Mouse (Mus musculus) forebrain, postnatal 0 days (tissue): ENCODE measurements around the gene Pfkfb3. TPM values are rescaled to one million over a fixed set of nuclear protein-coding genes. Genes with fewer than 3 reads are reported as not detected.

Experiments used
- ATAC-seq: fragments of 200-750 bp; cut with Nextera tagmentation; 2 replicates; pipeline ENCODE4 v1.8.0; 2017; ENCODE audit warnings: mild to moderate bottlenecking, moderate library complexity
- DNase-seq: peaks from one replicate; pipeline ENCODE4 v3.0.0-alpha.2; 2015
- H3K27ac ChIP-seq: fragments of 300-500 bp; sonication (generic); 2 replicates; pipeline ENCODE4 v1.5.1; 2014; ENCODE audit warnings: low read depth, mild to moderate bottlenecking, antibody characterized with exemption, low read length, moderate library complexity, mixed read lengths
- H3K27me3 ChIP-seq: fragments of 300-500 bp; sonication (generic); 2 replicates; pipeline ENCODE4 v1.6.1; 2014; ENCODE audit warnings: mild to moderate bottlenecking, low read length, mixed read lengths; ENCODE audit not compliant: insufficient read depth
- H3K36me3 ChIP-seq: fragments of 300-500 bp; sonication (generic); 2 replicates; pipeline ENCODE4 v1.6.1; 2014; ENCODE audit warnings: mild to moderate bottlenecking, moderate library complexity; ENCODE audit not compliant: insufficient read depth
- H3K4me1 ChIP-seq: fragments of 300-500 bp; sonication (generic); 2 replicates; pipeline ENCODE4 v1.6.1; 2014; ENCODE audit warnings: antibody characterized with exemption; ENCODE audit not compliant: insufficient read depth
- H3K4me2 ChIP-seq: fragments of 300-500 bp; sonication (generic); 2 replicates; pipeline ENCODE4 v1.6.1; 2014; ENCODE audit warnings: low read depth, mild to moderate bottlenecking, moderate library complexity
- H3K4me3 ChIP-seq: fragments of 300-500 bp; sonication (generic); 2 replicates; pipeline ENCODE4 v1.5.1; 2014; ENCODE audit warnings: low read depth, low read length, mixed read lengths
- H3K9ac ChIP-seq: fragments of 300-500 bp; sonication (generic); 2 replicates; pipeline ENCODE4 v1.6.1; 2014; ENCODE audit warnings: mild to moderate bottlenecking
- H3K9me3 ChIP-seq: fragments of 300-500 bp; sonication (generic); 2 replicates; pipeline ENCODE4 v1.6.1; 2016; ENCODE audit warnings: low read length
- CTCF ChIP-seq: sonication (generic); IDR thresholded peaks from 2 replicates; pipeline ENCODE4 v1.5.1; 2016; ENCODE audit warnings: antibody characterized with exemption, control low read depth, low read depth
- WGBS: fragments of 180-500 bp; shearing (Covaris S2); extraction: QIAGEN DNeasy Blood & Tissue Kit; methylation state at CpG from one replicate; pipeline ENCODE4 v1.1.7; 2014; 5-methylcytosine and 5-hydroxymethylcytosine counted together
- polyA plus RNA-seq: library from polyadenylated mRNA; unstranded; fragments of >200 nt; fragmentation: Nextera tagmentation; extraction: Ambion mirVana; gene quantifications from 2 replicates; pipeline ENCODE4 v1.2.1, GENCODE M21; 2015
- total RNA-seq: library from RNA; depleted of rRNA; stranded (reverse); fragments of >200 nt; gene quantifications from 2 replicates; pipeline ENCODE4 v1.2.3, GENCODE M21; 2014

Pfkfb3 gene
- total and polyA plus RNA-seq, 2 experiments from 2014 or later, result 22.5 to 28.9 TPM

- no peak for ATAC-seq
- 30% methylated on average over 3 of the region's 3 CpGs for WGBS
- no peak overlapping the region for H3K4me2 ChIP-seq
- no peak for DNase-seq
- H3K9ac ChIP-seq, result no peak overlapping the region
- TF ChIP-seq CTCF, result no peak
- no peaks in the 10 kb centered on the region for H3K27me3 ChIP-seq
- no peaks in the 10 kb centered on the region for H3K4me1 ChIP-seq
- no peak overlapping the region for H3K4me3 ChIP-seq
- H3K27ac ChIP-seq, result no peak overlapping the region
- no peaks in the 10 kb centered on the region for H3K9me3 ChIP-seq
- H3K36me3 ChIP-seq, result no peaks in the 10 kb centered on the region
Measured at GRCm38 (mm10) chr2:11464661-11465099, 89.2 kb downstream of the Pfkfb3 start.

GRCm38 (mm10) chr2:11460976-11461375 is 92.9 kb downstream of the Pfkfb3 start:
- no peak for ATAC-seq
- Histone ChIP-seq H3K36me3 (no peaks in the 10 kb centered on the region), H3K4me3 (no peak overlapping the region), H3K9ac (no peak overlapping the region), H3K4me2 (no peak overlapping the region), H3K27ac (no peak overlapping the region), H3K27me3 (no peaks in the 10 kb centered on the region), H3K9me3 (no peaks in the 10 kb centered on the region), H3K4me1 (no peaks in the 10 kb centered on the region)
- TF ChIP-seq CTCF, result no peak
- WGBS, result 56% methylated on average over 3 of the region's 3 CpGs
- DNase-seq, result no peak

- Histone ChIP-seq H3K4me1 (no peaks in the 10 kb centered on the region), H3K4me2 (no peak overlapping the region), H3K36me3 (no peaks in the 10 kb centered on the region), H3K27me3 (no peaks in the 10 kb centered on the region), H3K9ac (no peak overlapping the region), H3K27ac (no peak overlapping the region), H3K9me3 (no peaks in the 10 kb centered on the region), H3K4me3 (no peak overlapping the region)
- DNase-seq (no peak), ATAC-seq (no peak)
- 75% methylated on average over 1 of the region's 1 CpGs for WGBS
- no peak for TF ChIP-seq CTCF
Measured at GRCm38 (mm10) chr2:11458494-11458893, 95.4 kb downstream of the Pfkfb3 start.

GRCm38 (mm10) chr2:11457904-11458303 is 96.0 kb downstream of the Pfkfb3 start:
- Histone ChIP-seq H3K4me2 (no peak overlapping the region), H3K4me3 (no peak overlapping the region), H3K9me3 (no peaks in the 10 kb centered on the region), H3K36me3 (no peaks in the 10 kb centered on the region), H3K27me3 (no peaks in the 10 kb centered on the region), H3K9ac (no peak overlapping the region), H3K27ac (no peak overlapping the region), H3K4me1 (no peaks in the 10 kb centered on the region)
- 82% methylated on average over 7 of the region's 7 CpGs for WGBS
- TF ChIP-seq CTCF, result no peak
- no peak for ATAC-seq
- no peak for DNase-seq

- WGBS, result 71% methylated on average over 3 of the region's 3 CpGs
- Histone ChIP-seq H3K4me3 (no peak overlapping the region), H3K4me2 (no peak overlapping the region), H3K9ac (no peak overlapping the region), H3K36me3 (no peaks in the 10 kb centered on the region), H3K4me1 (no peaks in the 10 kb centered on the region), H3K27ac (no peak overlapping the region), H3K27me3 (no peaks in the 10 kb centered on the region), H3K9me3 (no peaks in the 10 kb centered on the region)
- DNase-seq (no peak), ATAC-seq (no peak)
- no peak for TF ChIP-seq CTCF
Measured at GRCm38 (mm10) chr2:11448711-11449110, 105.2 kb downstream of the Pfkfb3 start.

GRCm38 (mm10) chr2:11447865-11448264 is 106.0 kb downstream of the Pfkfb3 start:
- Histone ChIP-seq H3K36me3 (no peaks in the 10 kb centered on the region), H3K4me1 (no peaks in the 10 kb centered on the region), H3K27me3 (no peaks in the 10 kb centered on the region), H3K4me3 (no peak overlapping the region), H3K27ac (no peak overlapping the region), H3K4me2 (no peak overlapping the region), H3K9ac (no peak overlapping the region), H3K9me3 (no peaks in the 10 kb centered on the region)
- 75% methylated on average over 2 of the region's 2 CpGs for WGBS
- DNase-seq (no peak), ATAC-seq (no peak)
- no peak for TF ChIP-seq CTCF

- TF ChIP-seq CTCF, result no peak
- H3K9me3 ChIP-seq, result no peaks in the 10 kb centered on the region
- H3K9ac ChIP-seq, result no peak overlapping the region
- no peaks in the 10 kb centered on the region for H3K36me3 ChIP-seq
- no peak overlapping the region for H3K4me2 ChIP-seq
- H3K27me3 ChIP-seq, result no peaks in the 10 kb centered on the region
- no peaks in the 10 kb centered on the region for H3K4me1 ChIP-seq
- DNase-seq (no peak), ATAC-seq (no peak)
- no peak overlapping the region for H3K4me3 ChIP-seq
- WGBS, result 79% methylated on average over 3 of the region's 3 CpGs
- no peak overlapping the region for H3K27ac ChIP-seq
Measured at GRCm38 (mm10) chr2:11445722-11446121, 108.2 kb downstream of the Pfkfb3 start.

- Histone ChIP-seq H3K4me3 (no peak overlapping the region), H3K36me3 (no peaks in the 10 kb centered on the region), H3K9me3 (no peaks in the 10 kb centered on the region), H3K27ac (no peak overlapping the region), H3K9ac (no peak overlapping the region), H3K27me3 (no peaks in the 10 kb centered on the region), H3K4me2 (no peak overlapping the region), H3K4me1 (no peaks in the 10 kb centered on the region)
- DNase-seq (no peak), ATAC-seq (no peak)
- WGBS, result 60% methylated on average over 4 of the region's 4 CpGs
- TF ChIP-seq CTCF, result no peak
Measured at GRCm38 (mm10) chr2:11441864-11442263, 112.0 kb downstream of the Pfkfb3 start.
